Mouse (Mus musculus) heart, adult 2 months (tissue): Measurements from ENCODE around the gene Syngap1.

Experiments used
- CTCF ChIP-seq: fragments of 200-600 bp; IDR thresholded peaks from 2 replicates; pipeline ENCODE4 v1.8.1; 2022; ENCODE audit warnings: antibody characterized with exemption, mild to moderate bottlenecking, moderate library complexity
- EP300 ChIP-seq: fragments of 200-500 bp; IDR thresholded peaks from 2 replicates; pipeline ENCODE4 v1.6.1; 2011; ENCODE audit warnings: low read depth, low read length, control low read depth; ENCODE audit not compliant: insufficient read depth
- POLR2A ChIP-seq: fragments of 200-500 bp; IDR thresholded peaks from 2 replicates; pipeline ENCODE4 v1.6.1; 2011; ENCODE audit warnings: mild to moderate bottlenecking, low read depth, low read length, control low read depth; ENCODE audit not compliant: insufficient read depth

DNA sequence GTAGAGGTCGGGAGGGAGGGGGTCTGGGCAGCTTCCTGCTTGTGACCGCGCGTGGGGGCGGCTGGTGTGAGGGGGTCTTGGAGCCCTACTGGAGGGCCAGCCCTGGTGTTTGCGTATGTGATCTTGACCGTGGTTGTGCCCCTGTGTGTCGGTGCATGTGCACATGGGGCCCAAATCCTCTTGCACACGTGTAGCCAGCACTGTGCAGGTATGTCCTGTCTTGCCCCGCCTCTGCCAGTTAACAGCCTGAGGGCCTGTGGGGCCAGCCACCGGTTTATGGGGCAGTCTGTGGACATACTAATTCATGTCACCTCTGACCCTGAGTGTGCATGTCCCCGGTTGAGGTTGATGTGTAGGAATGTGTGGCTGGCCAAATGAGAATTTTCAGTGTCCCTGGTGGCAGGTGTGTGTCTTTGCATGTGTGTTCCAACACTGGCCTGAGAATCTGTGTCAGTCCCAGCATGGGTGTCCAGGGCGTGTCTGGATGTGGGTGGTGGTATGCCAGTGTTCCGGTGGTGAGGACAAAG lies 8.1 kb downstream of the Syngap1 start:
- TF ChIP-seq CTCF (peak; percentile 45), EP300 (no peak), POLR2A (no peak)
